Mouse (Mus musculus) left cerebral cortex, adult 2 months (tissue): ENCODE measurements around the gene Tbxas1. TPM values are rescaled to one million over a fixed set of nuclear protein-coding genes. Genes with fewer than 3 reads are reported as not detected.

Source experiments
- DNase-seq, 2 experiments: peaks; one replicate each; pipeline ENCODE4 v3.0.0; 2021 to 2022; ENCODE audit warnings: low spot score in 2 of 2, mixed read lengths in 1 of 2; ENCODE audit errors: extremely low spot score in 1 of 2
- H3K27ac ChIP-seq: fragments of 200-600 bp; 2 replicates; pipeline ENCODE4 v1.8.1; 2022
- H3K4me3 ChIP-seq: fragments of 200-600 bp; 2 replicates; pipeline ENCODE4 v1.8.1; 2022
- CTCF ChIP-seq: fragments of 200-600 bp; IDR thresholded peaks from 2 replicates; pipeline ENCODE4 v1.8.1; 2022; ENCODE audit warnings: antibody characterized with exemption, mild to moderate bottlenecking, moderate library complexity
- intact Hi-C: fragments of 180-260 bp; cut with DNase I; formaldehyde crosslinking; loops from one replicate; pipeline ENCODE4 v1.15.1; 2025
- total RNA-seq, 2 experiments: library from RNA; stranded (reverse); gene quantifications; 2 replicates each; pipeline ENCODE4 v1.2.3; 2021

Tbxas1 gene
- total RNA-seq, 2 experiments from 2014 or later, result 2.2 to 2.6 TPM

- no peak for TF ChIP-seq CTCF
- H3K27ac ChIP-seq, result no peak overlapping the region
- intact Hi-C loops, result loop anchor here (10.0 kb wide), 1 partner anchor 143 kb away; no protein-coding TSS in a partner anchor
- H3K4me3 ChIP-seq, result no peak overlapping the region
- DNase-seq, result no peak
Measured at GRCm38 (mm10) chr6:38877674-38878073, 2.5 kb downstream of the Tbxas1 start.

GRCm38 (mm10) chr6:38881468-38881867 is 6.3 kb downstream of the Tbxas1 start:
- H3K4me3 ChIP-seq, result no peak overlapping the region
- no peak for DNase-seq
- intact Hi-C loops, result no loop called here
- no peak overlapping the region for H3K27ac ChIP-seq
- no peak for TF ChIP-seq CTCF

DNA sequence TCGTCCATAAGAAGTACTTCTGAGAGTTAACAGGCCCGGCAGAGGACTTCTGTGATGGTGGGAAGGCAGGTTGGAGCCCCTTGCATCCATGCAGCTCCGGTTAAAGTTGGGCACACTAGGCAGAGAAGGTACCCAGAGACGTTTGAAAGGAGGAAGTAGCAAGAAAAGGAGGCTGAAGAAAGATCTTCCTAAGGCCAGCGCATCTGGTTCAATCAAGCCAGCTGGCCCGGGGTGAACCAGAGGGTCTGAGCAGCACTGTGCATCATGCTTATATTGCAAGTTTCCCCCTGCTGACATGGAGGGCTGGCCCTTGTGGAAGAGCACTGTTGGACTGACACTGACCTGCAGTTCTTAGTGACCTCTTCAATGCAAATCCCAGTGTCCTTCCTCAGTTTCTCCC is 6.8 kb downstream of the Tbxas1 start:
- Histone ChIP-seq H3K4me3 (no peak overlapping the region), H3K27ac (no peak overlapping the region)
- no peak for TF ChIP-seq CTCF
- DNase-seq, result no peak
- intact Hi-C loops, result no loop called here

- H3K4me3 ChIP-seq, result no peak overlapping the region
- H3K27ac ChIP-seq, result no peak overlapping the region
- intact Hi-C loops, result no loop called here
- DNase-seq, result peak in 1 of 2 experiments; percentile 18
- TF ChIP-seq CTCF, result no peak
Measured at GRCm38 (mm10) chr6:38882728-38883171, 7.5 kb downstream of the Tbxas1 start.

GRCm38 (mm10) chr6:38884482-38884881 is 9.3 kb downstream of the Tbxas1 start:
- Histone ChIP-seq H3K27ac (no peak overlapping the region), H3K4me3 (no peak overlapping the region)
- no peak for TF ChIP-seq CTCF
- DNase-seq, result no peak
- intact Hi-C loops, result no loop called here

- TF ChIP-seq CTCF, result no peak
- Histone ChIP-seq H3K27ac (no peak overlapping the region), H3K4me3 (no peak overlapping the region)
- DNase-seq, result no peak
- intact Hi-C loops, result no loop called here
Measured at GRCm38 (mm10) chr6:38885132-38885531, 9.9 kb downstream of the Tbxas1 start.

DNA sequence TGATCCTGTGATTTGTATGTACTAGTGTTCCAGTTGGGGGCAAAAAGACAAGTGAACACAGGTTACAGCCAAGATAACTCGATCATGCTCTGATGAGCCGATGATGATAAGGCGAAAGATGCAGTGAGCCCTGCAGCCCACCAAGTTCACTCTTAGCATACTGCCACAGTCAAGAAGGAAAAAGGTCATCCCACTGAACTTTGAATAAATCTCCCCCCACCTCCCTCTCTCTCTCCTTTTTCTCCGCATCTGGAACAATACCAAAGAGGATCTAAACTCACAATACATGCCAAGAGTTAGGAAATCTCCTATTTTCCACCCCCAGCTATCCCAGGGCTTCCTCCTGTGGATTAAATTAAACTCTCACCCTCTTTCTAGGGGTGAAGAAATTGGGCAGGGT is 12.2 kb downstream of the Tbxas1 start:
- intact Hi-C loops, result no loop called here

DNA sequence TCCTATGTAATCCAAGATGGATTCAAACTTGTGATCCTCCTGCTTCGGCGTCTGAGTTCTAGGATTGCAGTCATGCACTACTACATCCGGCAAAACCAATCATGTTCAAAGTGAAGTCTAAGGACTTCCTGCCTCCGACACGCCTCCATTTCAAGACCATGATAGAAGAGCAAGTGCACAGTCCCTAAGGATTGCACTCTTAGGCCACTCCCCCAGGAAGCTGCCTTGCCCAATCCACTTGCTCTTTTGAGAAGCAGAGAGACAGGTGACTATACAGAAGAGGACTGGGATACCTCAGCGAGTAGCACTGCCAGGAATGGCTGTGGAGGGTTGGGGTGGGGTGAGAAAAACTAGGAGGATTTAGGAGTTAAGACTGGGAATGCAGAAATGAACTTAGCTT is 14.0 kb downstream of the Tbxas1 start:
- Histone ChIP-seq H3K4me3 (no peak overlapping the region), H3K27ac (no peak overlapping the region)
- TF ChIP-seq CTCF, result no peak
- intact Hi-C loops, result no loop called here
- DNase-seq, result no peak

More for the DNA sequence above, 12.2 kb downstream of the Tbxas1 start:
- H3K27ac ChIP-seq, result no peak overlapping the region
- H3K4me3 ChIP-seq, result no peak overlapping the region
- no peak for DNase-seq
- no peak for TF ChIP-seq CTCF

DNA sequence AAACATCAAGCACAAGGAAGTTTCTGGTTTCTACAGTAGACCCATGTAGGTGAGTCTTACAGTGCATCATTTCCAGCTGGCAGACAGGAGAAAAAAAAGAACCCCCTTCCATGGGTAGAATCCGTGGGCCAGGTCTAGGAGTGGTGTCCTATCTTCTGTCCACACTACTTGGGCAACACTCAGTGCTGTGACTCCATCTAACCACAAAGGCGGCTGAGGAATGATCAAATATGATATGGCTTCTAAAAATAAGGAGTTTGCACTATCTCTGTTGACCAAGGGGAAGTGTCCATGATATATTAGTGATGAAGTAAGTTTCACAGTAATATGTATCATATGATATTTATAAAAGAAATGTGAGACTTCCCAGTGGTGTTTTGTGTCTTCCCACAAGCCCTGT is 16.8 kb downstream of the Tbxas1 start:
- no peak for DNase-seq
- Histone ChIP-seq H3K27ac (no peak overlapping the region), H3K4me3 (no peak overlapping the region)
- TF ChIP-seq CTCF, result no peak
- intact Hi-C loops, result no loop called here

GRCm38 (mm10) chr6:38893615-38894014 is 18.4 kb downstream of the Tbxas1 start:
- no peak for DNase-seq
- intact Hi-C loops, result no loop called here
- Histone ChIP-seq H3K4me3 (no peak overlapping the region), H3K27ac (no peak overlapping the region)
- TF ChIP-seq CTCF, result no peak

- TF ChIP-seq CTCF, result no peak
- no peak overlapping the region for H3K27ac ChIP-seq
- H3K4me3 ChIP-seq, result no peak overlapping the region
- DNase-seq, result no peak
- intact Hi-C loops, result no loop called here
Measured at GRCm38 (mm10) chr6:38900073-38900472, 24.9 kb downstream of the Tbxas1 start.

DNA sequence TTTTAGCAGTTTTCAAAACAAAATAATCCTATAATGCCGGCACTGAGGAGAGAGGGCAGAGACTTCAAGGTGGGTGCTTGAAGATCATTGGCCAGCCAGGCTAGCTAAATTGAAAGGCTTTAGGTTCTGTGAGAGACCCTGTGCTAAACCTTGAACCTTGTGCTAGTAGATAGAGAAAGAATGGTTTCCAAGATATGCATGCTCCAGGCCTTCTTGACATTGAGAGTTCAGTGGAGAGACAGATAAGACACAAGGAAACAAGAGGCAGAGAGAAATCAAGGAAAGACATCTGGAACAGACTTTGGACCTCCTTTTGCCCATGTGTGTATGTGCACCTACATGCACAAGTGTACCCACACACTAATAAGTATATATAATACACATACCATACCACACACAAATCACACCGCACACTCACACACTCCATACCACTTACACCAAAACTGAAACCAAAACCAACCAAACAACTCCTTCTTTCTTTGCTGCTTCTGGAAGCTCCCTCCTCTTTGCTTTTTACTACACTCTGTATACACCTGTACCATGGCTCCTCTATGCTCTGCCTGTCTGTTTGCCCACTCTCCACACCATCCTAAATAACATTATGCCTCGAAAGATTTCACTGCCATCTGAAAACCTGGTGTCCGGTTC is 25.4 kb downstream of the Tbxas1 start:
- DNase-seq, result no peak

GRCm38 (mm10) chr6:38901152-38901551 is 25.9 kb downstream of the Tbxas1 start:
- no peak for TF ChIP-seq CTCF
- intact Hi-C loops, result no loop called here
- no peak for DNase-seq
- Histone ChIP-seq H3K27ac (no peak overlapping the region), H3K4me3 (no peak overlapping the region)

More for the DNA sequence above, 25.4 kb downstream of the Tbxas1 start:
- intact Hi-C loops, result no loop called here
- Histone ChIP-seq H3K4me3 (no peak overlapping the region), H3K27ac (no peak overlapping the region)
- no peak for TF ChIP-seq CTCF
